Mouse (Mus musculus) ES-Bruce4 (cell line): Measurements from ENCODE around the gene Appl1. TPM values are rescaled to one million over a fixed set of nuclear protein-coding genes. Genes with fewer than 3 reads are reported as not detected.
A peak's percentile ranks its signal among the peaks of the same experiment; 100 is the strongest.

Experiments
- H3K27ac ChIP-seq: 2 replicates; pipeline ENCODE4 v1.5.1; 2012; ENCODE audit warnings: low read length, inconsistent platforms; ENCODE audit not compliant: insufficient read depth
- H3K27me3 ChIP-seq: 2 replicates; pipeline ENCODE4 v1.6.1; 2012; ENCODE audit warnings: mild to moderate bottlenecking, low read length, inconsistent platforms; ENCODE audit not compliant: control insufficient read depth, poor library complexity, insufficient read depth, severe bottlenecking
- H3K36me3 ChIP-seq: 2 replicates; pipeline ENCODE4 v1.6.1; 2012; ENCODE audit warnings: inconsistent platforms, mild to moderate bottlenecking, low read length, moderate library complexity; ENCODE audit not compliant: control insufficient read depth, poor library complexity, insufficient read depth, severe bottlenecking
- H3K4me1 ChIP-seq: one replicate; pipeline ENCODE4 v1.8.1; 2011; ENCODE audit warnings: low read length; ENCODE audit not compliant: control insufficient read depth, insufficient read depth
- H3K4me3 ChIP-seq: 2 replicates; pipeline ENCODE4 v1.5.1; 2011; ENCODE audit warnings: low read depth, mild to moderate bottlenecking, low read length
- H3K9ac ChIP-seq: 2 replicates; pipeline ENCODE4 v1.6.1; 2012; ENCODE audit warnings: low read depth, mild to moderate bottlenecking, inconsistent platforms; ENCODE audit not compliant: poor library complexity, severe bottlenecking
- H3K9me3 ChIP-seq: replicated peaks from 2 replicates; pipeline ENCODE4 v1.6.1; 2012; ENCODE audit warnings: mild to moderate bottlenecking, low read length, inconsistent platforms; ENCODE audit not compliant: control insufficient read depth, poor library complexity, insufficient read depth, severe bottlenecking
- CTCF ChIP-seq: IDR thresholded peaks from one replicate; pipeline ENCODE4 v1.8.1; 2011; ENCODE audit warnings: low read depth, low read length
- EP300 ChIP-seq: IDR thresholded peaks from 2 replicates; pipeline ENCODE4 v1.6.1; 2011; ENCODE audit warnings: low read depth, low read length; ENCODE audit not compliant: insufficient read depth
- POLR2A ChIP-seq: IDR thresholded peaks from one replicate; pipeline ENCODE4 v1.8.1; 2011; ENCODE audit warnings: low read length; ENCODE audit not compliant: insufficient read depth
- polyA plus RNA-seq: library from polyadenylated mRNA; stranded (reverse); fragments of >200 nt; gene quantifications from 2 replicates; pipeline ENCODE4 v1.2.4, GENCODE M21; 2011; ENCODE audit warnings: low read depth; ENCODE audit not compliant: missing spikeins, insufficient read depth, insufficient read length

Appl1 gene
- polyA plus RNA-seq, 1 experiment, result 67.3 TPM

DNA sequence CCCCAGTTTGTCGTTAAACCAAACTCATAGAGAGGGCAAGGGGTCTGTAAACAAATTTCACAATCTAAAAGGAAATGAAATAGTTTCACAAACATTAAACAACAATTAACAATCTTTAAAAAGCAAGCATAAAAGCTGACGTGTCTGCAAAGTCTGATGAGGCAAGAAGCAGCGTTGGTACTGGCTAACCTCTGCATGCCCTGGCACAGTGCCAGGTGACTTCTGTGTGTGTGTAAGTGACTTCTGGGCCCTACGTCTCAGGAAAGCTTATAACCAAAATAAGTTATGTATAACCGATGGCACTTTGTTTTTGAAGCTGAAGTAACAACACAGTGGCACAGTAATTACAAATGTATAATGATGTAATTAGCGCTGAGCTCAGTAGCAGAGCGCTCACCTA, 33.9 kb upstream of the Appl1 start:
- no peak overlapping the region for H3K27ac ChIP-seq
- peaks cover 3% of the 10 kb centered on the region for H3K4me1 ChIP-seq
- no peaks in the 10 kb centered on the region for H3K36me3 ChIP-seq
- no peak overlapping the region for H3K9ac ChIP-seq
- H3K9me3 ChIP-seq, result no peaks in the 10 kb centered on the region
- no peak overlapping the region for H3K4me3 ChIP-seq
- TF ChIP-seq CTCF, result no peak
- TF ChIP-seq EP300, result no peak
- no peak for TF ChIP-seq POLR2A
- H3K27me3 ChIP-seq, result no peaks in the 10 kb centered on the region

DNA sequence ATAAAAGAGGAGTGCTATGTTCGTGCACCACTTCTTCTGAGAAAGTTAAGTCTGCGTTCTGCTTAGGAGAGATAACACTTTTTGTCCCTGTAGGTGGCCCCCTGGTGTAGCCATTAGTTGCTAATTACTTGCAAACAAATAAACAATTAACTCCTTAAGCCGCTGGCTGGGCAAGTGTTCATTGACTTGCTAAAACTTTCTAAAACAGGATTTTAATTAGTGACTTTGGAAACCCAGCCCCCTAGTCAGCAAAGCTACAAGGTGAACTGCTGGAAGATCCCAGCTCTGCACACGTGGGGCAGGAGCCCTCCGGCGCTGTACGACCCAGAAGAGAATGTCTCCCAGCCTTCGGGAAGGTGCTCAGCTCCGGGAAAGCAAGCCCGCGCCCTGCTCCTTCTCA, 29.4 kb upstream of the Appl1 start:
- no peak overlapping the region for H3K27ac ChIP-seq
- TF ChIP-seq CTCF (no peak), EP300 (peak; percentile 89)
- no peak overlapping the region for H3K9ac ChIP-seq
- H3K4me3 ChIP-seq, result peak overlapping the region; percentile 21; the same call in 1 of the 2 replicates
- H3K4me1 ChIP-seq, result peaks cover 1% of the 10 kb centered on the region
- no peaks in the 10 kb centered on the region for H3K27me3 ChIP-seq
- no peaks in the 10 kb centered on the region for H3K9me3 ChIP-seq
- H3K36me3 ChIP-seq, result no peaks in the 10 kb centered on the region

- peaks cover 1% of the 10 kb centered on the region for H3K4me1 ChIP-seq
- H3K27ac ChIP-seq, result no peak overlapping the region
- no peaks in the 10 kb centered on the region for H3K27me3 ChIP-seq
- H3K4me3 ChIP-seq, result no peak overlapping the region
- no peaks in the 10 kb centered on the region for H3K9me3 ChIP-seq
- H3K36me3 ChIP-seq, result no peaks in the 10 kb centered on the region
- no peak overlapping the region for H3K9ac ChIP-seq
- no peak for TF ChIP-seq EP300
- TF ChIP-seq CTCF, result no peak
- no peak for TF ChIP-seq POLR2A
Measured at GRCm38 (mm10) chr14:26996257-26996656, 25.2 kb upstream of the Appl1 start.

DNA sequence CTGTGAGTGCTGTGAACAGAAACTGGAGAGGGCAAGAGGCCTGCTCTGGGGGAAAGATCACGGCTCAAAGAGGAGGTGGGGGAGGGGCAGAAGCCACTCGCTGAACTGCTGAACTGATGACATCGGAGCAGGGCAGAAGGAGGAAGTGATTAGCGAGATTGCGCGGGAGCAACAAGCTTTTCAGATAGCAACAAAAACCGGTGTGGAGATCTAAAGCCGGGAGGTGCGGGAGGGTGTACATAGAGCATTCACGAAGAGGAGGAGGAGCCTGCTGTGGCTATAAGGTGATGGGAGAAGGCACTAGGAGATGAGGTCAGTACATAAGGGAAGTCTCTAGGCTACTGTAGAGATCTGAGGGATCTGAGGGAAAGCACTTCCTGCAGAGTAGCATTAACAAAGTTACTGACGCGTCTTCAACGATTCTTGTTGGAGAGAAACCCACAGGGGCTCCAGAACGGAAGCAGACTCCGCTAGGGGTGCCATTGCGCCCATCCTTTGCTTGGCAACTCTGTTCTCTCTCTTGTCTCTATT, 23.2 kb upstream of the Appl1 start, which contains the start of gene Hesx1:
TSS of gene Hesx1 (plus strand) at position 206 of the 531 bp plus-strand sequence.
- Histone ChIP-seq H3K9me3 (no peaks in the 10 kb centered on the region), H3K9ac (peak within 1 kb of the TSS; percentile 9; the same call in 1 of the 2 replicates), H3K36me3 (no peaks in the 10 kb centered on the region), H3K4me3 (peak within 1 kb of the TSS; percentile 1), H3K27ac (peak within 1 kb of the TSS; percentile 75), H3K4me1 (peaks cover 1% of the 10 kb centered on the region), H3K27me3 (no peaks in the 10 kb centered on the region)
- no peak for TF ChIP-seq POLR2A
- no peak for TF ChIP-seq EP300
- TF ChIP-seq CTCF, result peak; percentile 22

DNA sequence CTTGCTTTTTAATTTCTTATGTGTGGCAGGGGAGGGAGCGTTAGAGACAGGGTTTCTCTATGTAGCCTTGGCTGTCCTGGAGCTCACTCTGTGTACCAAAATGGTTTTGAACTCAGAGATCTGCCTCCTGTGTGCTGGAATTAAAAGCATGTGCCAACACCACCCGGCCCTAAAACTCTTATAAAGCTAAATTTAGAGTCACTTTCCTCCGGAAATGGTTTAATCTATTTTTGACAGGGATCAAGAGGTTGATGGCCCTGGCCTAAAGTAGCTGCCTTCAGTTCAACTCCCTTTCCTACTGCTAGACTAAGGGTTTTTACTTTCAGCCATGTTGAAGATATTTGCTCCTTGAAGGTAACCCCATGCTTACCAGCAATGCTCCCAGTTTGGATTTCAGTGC, 22.4 kb upstream of the Appl1 start:
- H3K36me3 ChIP-seq, result no peaks in the 10 kb centered on the region
- H3K27ac ChIP-seq, result peak overlapping the region; percentile 51
- TF ChIP-seq EP300, result no peak
- no peak for TF ChIP-seq CTCF
- no peak for TF ChIP-seq POLR2A
- no peaks in the 10 kb centered on the region for H3K9me3 ChIP-seq
- H3K9ac ChIP-seq, result no peak overlapping the region
- H3K27me3 ChIP-seq, result no peaks in the 10 kb centered on the region
- no peak overlapping the region for H3K4me3 ChIP-seq
- H3K4me1 ChIP-seq, result peaks cover under 1% of the 10 kb centered on the region

DNA sequence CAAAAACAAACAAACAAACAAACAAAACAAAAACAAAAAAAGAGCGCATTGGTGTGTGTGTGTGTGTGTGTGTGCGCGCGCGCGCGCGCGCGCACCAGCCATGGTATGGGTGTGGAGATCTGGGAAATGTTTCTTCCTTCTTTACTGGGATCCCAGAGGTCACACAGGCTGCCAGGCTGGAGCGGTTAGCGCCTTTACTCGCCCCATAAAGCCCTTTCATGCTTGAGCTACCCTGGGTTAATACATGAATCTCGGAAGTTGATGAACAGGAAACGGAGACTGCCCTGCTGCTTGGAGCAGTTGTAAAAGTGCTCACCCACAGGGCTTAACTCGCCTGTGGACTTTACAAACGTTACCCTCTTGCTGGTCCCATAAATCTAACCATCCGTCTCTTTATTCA, 20.6 kb upstream of the Appl1 start:
- peak overlapping the region; percentile 47 for H3K4me3 ChIP-seq
- peak overlapping the region; percentile 44 for H3K9ac ChIP-seq
- H3K36me3 ChIP-seq, result no peaks in the 10 kb centered on the region
- no peak for TF ChIP-seq EP300
- no peak for TF ChIP-seq CTCF
- no peak for TF ChIP-seq POLR2A
- peak overlapping the region; percentile 29; the same call in 1 of the 2 replicates for H3K27ac ChIP-seq
- H3K4me1 ChIP-seq, result peaks cover 2% of the 10 kb centered on the region
- no peaks in the 10 kb centered on the region for H3K27me3 ChIP-seq
- no peaks in the 10 kb centered on the region for H3K9me3 ChIP-seq
